Mouse (Mus musculus): ENCODE measurements around the gene Olfr959.

- no peak for TF ChIP-seq CTCF (IDR thresholded peaks at IDR 0.05; ENCODE audit: low read depth, low read length)
- no peak for TF ChIP-seq TAL1 (conservative IDR thresholded peaks at IDR 0.05; ENCODE audit: low read depth, low read length)
- TF ChIP-seq GATA2 (IDR thresholded peaks at IDR 0.05; ENCODE audit: borderline replicate concordance, low read depth, low read length) = no peak
Measured at GRCm38 (mm10) chr9:39523616-39524285, 51.6 kb downstream of the Olfr959 start.
